Mouse (Mus musculus) brain, embryonic 14.5 days (tissue): Measurements from ENCODE around the gene Plrg1.

Source experiments
- CTCF ChIP-seq: fragments of 200-500 bp; IDR thresholded peaks from 2 replicates; pipeline ENCODE4 v1.5.1; 2012; ENCODE audit warnings: inconsistent platforms, mild to moderate bottlenecking, moderate library complexity, borderline replicate concordance; ENCODE audit not compliant: insufficient read depth, insufficient read length; ENCODE audit errors: extremely low read depth
- POLR2A ChIP-seq: fragments of 200-500 bp; IDR thresholded peaks from 2 replicates; pipeline ENCODE4 v1.6.1; 2012; ENCODE audit warnings: mild to moderate bottlenecking, inconsistent platforms, borderline replicate concordance; ENCODE audit not compliant: poor library complexity, insufficient read depth, insufficient read length, severe bottlenecking; ENCODE audit errors: extremely low read depth

- TF ChIP-seq CTCF = no peak
- TF ChIP-seq POLR2A = no peak
Measured at GRCm38 (mm10) chr3:83076563-83076962, 21.2 kb downstream of the Plrg1 start.
